Mouse (Mus musculus) ES-E14 (cell line): Measurements from ENCODE around the gene Nfam1.

Experiments
- HCFC1 ChIP-seq: IDR thresholded peaks from 2 replicates; pipeline ENCODE4 v1.6.1; 2012; ENCODE audit warnings: low read length, inconsistent platforms, borderline replicate concordance; ENCODE audit not compliant: insufficient read depth
- MAFK ChIP-seq: IDR thresholded peaks from 2 replicates; pipeline ENCODE4 v1.6.1; 2014; ENCODE audit warnings: mild to moderate bottlenecking, low read depth, low read length, inconsistent platforms; ENCODE audit not compliant: insufficient read depth

DNA sequence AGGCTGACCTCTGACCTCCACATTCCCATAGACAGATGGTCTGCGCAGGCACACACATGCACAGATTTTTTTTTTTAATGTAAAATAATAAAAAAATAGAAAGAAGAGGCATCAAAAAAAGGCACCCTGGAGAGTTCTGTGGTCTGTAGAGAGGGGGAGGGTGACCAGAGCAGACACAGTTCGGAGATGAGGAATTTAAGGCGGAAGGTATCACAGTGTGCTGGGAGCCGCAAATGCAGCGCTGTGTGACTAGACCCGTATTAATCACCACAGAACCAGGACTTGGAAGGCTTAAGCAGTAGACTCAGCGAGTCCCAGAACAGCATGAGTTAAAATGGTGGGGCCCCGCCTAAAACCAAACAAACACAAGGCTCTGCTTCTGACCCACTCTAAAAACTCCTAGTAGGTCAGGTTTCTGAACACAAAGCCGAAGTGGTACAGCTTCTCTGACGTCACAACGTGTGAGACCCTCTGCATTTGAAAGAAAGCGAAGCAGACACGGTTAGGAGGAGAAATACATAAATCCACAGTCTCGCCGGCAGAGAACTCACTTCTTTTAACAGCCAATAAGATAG lies 25.7 kb downstream of the Nfam1 start:
- no peak for TF ChIP-seq HCFC1
- TF ChIP-seq MAFK = no peak
